Mouse (Mus musculus): ENCODE measurements around the gene Erc2. TPM values are rescaled to one million over a fixed set of nuclear protein-coding genes. Genes with fewer than 3 reads are reported as not detected.

Erc2 gene
- polyA plus RNA-seq, 2 experiments = 4.9 to 6.5 TPM

DNA sequence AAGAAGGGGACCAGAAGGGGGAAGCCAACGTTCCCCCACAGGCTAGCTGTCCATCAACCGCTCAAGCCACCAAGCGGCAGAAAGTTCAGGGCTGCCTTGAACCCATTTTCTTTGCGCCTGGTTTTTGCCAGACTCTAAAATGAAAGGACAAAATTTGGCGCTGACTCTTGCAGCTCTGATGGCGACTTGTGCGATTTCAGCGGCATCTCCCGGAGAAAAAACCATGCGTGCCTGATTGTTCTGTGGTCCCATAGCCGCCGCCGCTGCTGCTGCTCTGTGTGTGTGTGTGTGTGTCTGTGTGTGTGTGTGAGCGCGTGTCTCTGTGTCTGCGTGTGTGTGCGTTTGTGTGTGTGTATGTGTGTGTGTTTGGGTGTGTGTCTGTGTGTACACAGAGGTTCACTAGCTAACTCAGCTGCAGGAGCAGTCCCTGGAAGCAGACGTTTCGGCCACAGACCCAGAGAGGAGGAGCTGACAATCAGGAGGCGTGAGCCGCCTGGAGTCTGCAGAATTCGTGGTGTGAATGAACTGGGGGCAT, 882.9 kb downstream of the Erc2 start:
- peak overlapping the region; percentile 82 for H3K4me2 ChIP-seq (replicated peaks; ENCODE audit: low read depth, low read length, severe bottlenecking)
- no peaks in the 10 kb centered on the region for H3K27me3 ChIP-seq (ENCODE audit: control insufficient read depth, insufficient read depth, low read length)
- under 1% methylated on average over 21 of the region's 22 CpGs for WGBS
- peak overlapping the region; percentile 98 for H3K9ac ChIP-seq (ENCODE audit: low read depth, low read length, severe bottlenecking)
- peak overlapping the region; percentile 99 for H3K27ac ChIP-seq (replicated peaks; ENCODE audit: low read depth, low read length)
- H3K36me3 ChIP-seq (ENCODE audit: control insufficient read depth, insufficient read depth, low read length) = peaks cover 18% of the 10 kb centered on the region
- no peaks in the 10 kb centered on the region for H3K9me3 ChIP-seq (ENCODE audit: control insufficient read depth, low read length)
- peak overlapping the region; percentile 87 for H3K4me3 ChIP-seq (replicated peaks; ENCODE audit: low read length)
- H3K4me1 ChIP-seq (ENCODE audit: control insufficient read depth, insufficient read depth, low read length) = peaks cover 18% of the 10 kb centered on the region
- ATAC-seq (ENCODE audit: low FRiP score, low read depth) (peak; percentile 30; the same call in 1 of the 2 replicates), DNase-seq (ENCODE audit: low spot score) (peak; percentile 75)
- 0 out of 2 replicates have a peak, but pooled peaks have one; percentile 28 for TF ChIP-seq POLR2A (IDR thresholded peaks at IDR 0.05; ENCODE audit: borderline replicate concordance, extremely low read depth, insufficient read depth, insufficient read length)

DNA sequence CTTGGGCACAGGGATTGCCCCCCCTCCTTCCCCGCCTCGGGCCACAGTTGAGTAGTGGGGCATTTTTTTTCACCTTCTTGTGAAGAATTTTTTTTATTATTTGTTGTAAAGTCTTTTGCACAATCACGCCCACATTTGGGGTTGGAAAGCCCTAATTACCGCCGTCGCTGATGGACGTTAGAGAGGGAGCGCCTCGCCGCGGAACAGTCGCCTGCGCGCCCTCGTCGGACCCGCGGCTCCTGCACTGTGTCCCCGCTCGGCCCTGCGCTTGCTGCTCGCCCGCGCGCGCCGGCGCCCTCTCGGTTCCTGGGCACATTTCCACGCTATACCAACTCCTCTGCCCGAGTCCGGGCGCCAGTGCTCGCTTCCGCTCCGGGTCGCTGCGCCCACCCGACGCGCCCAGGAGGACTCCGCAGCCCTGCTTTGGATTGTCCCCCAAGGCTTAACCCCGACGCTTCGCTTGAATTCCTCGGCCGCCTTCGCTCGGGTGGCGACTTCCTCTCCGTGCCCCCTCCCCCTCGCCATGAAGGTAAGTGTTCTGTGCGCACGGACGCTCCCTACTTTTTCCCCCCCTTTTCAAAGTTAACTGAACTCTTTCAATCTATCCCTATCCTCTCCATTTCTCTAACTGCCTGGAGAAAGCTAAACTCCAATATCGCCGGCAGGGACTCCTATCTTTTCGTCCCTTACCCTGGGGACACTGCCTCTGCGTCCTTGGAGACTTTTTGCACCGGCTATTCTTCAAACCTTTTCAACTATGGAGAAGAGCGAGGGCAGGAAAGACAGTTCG, 883.6 kb downstream of the Erc2 start:
- Histone ChIP-seq H3K4me1 (ENCODE audit: control insufficient read depth, insufficient read depth, low read length) (peaks cover 18% of the 10 kb centered on the region), H3K27ac (replicated peaks; ENCODE audit: low read depth, low read length) (peak overlapping the region; percentile 99), H3K4me2 (replicated peaks; ENCODE audit: low read depth, low read length, severe bottlenecking) (peak overlapping the region; percentile 82), H3K36me3 (ENCODE audit: control insufficient read depth, insufficient read depth, low read length) (peaks cover 25% of the 10 kb centered on the region), H3K9me3 (ENCODE audit: control insufficient read depth, low read length) (no peaks in the 10 kb centered on the region), H3K27me3 (ENCODE audit: control insufficient read depth, insufficient read depth, low read length) (no peaks in the 10 kb centered on the region), H3K4me3 (replicated peaks; ENCODE audit: low read length) (peak overlapping the region; percentile 87), H3K9ac (ENCODE audit: low read depth, low read length, severe bottlenecking) (peak overlapping the region; percentile 98)
- DNase-seq (ENCODE audit: low spot score) (no peak), ATAC-seq (ENCODE audit: low FRiP score, low read depth) (no peak)
- no peak for TF ChIP-seq POLR2A (IDR thresholded peaks at IDR 0.05; ENCODE audit: borderline replicate concordance, extremely low read depth, insufficient read depth, insufficient read length)
- WGBS = under 1% methylated on average over 62 of the region's 62 CpGs

DNA sequence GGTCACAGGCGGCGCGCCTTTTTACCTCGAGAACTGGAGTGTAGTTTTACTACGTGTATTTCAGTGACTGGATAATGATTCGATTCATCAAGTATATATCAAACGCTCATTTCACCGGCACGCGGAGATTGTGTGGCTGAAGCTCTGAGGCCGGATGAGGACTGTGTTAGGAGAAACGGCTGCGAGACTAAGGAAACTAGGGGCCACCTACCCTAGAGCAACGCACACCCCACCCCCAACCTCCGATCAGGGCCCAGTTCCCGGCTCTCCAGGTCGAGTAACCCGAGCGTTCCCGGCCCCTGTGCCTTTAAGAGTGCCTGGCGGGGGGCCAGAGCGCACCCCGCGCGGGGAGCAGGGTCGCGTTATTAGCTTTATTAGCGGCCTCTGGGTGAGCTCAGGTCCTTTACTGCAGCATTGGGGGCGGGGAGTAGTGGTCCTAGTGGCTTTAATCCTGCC, 884.2 kb downstream of the Erc2 start:
- Histone ChIP-seq H3K27ac (replicated peaks; ENCODE audit: low read depth, low read length) (peak overlapping the region; percentile 99), H3K9ac (ENCODE audit: low read depth, low read length, severe bottlenecking) (peak overlapping the region; percentile 98), H3K36me3 (ENCODE audit: control insufficient read depth, insufficient read depth, low read length) (peaks cover 27% of the 10 kb centered on the region), H3K9me3 (ENCODE audit: control insufficient read depth, low read length) (no peaks in the 10 kb centered on the region), H3K4me1 (ENCODE audit: control insufficient read depth, insufficient read depth, low read length) (peaks cover 14% of the 10 kb centered on the region), H3K4me2 (replicated peaks; ENCODE audit: low read depth, low read length, severe bottlenecking) (peak overlapping the region; percentile 82), H3K4me3 (replicated peaks; ENCODE audit: low read length) (peak overlapping the region; percentile 87), H3K27me3 (ENCODE audit: control insufficient read depth, insufficient read depth, low read length) (no peaks in the 10 kb centered on the region)
- under 1% methylated on average over 29 of the region's 29 CpGs for WGBS
- TF ChIP-seq POLR2A (IDR thresholded peaks at IDR 0.05; ENCODE audit: borderline replicate concordance, extremely low read depth, insufficient read depth, insufficient read length) = no peak
- ATAC-seq (ENCODE audit: low FRiP score, low read depth) = 0 out of 2 replicates have a peak, but pooled peaks have one; percentile 14
- DNase-seq (ENCODE audit: low spot score) = peak; percentile 84

DNA sequence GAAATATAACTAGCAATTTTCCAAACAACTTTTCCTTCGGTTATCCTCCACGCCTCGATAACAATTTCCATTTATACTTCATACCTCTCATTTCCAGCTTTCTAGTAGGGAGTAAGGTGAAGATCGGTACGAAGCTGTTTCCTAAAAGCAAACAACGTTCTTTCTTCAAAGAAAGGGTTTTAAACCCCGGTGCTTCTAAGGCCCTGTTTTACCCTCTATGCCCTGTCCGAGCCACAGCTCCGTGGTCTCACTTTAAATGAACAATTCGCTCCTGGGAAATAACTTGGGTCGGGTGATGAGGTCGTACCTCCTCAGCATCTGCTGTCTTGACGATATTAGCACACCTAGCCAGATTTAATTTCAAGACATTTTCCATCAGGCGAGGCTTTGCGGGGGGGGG, 884.8 kb downstream of the Erc2 start:
- peak overlapping the region; percentile 82 for H3K4me2 ChIP-seq (replicated peaks; ENCODE audit: low read depth, low read length, severe bottlenecking)
- H3K4me3 ChIP-seq (replicated peaks; ENCODE audit: low read length) = peak overlapping the region; percentile 87
- no peak for DNase-seq (ENCODE audit: low spot score)
- no peak for ATAC-seq (ENCODE audit: low FRiP score, low read depth)
- H3K4me1 ChIP-seq (ENCODE audit: control insufficient read depth, insufficient read depth, low read length) = peaks cover 11% of the 10 kb centered on the region
- under 1% methylated on average over 15 of the region's 15 CpGs for WGBS
- peak overlapping the region; percentile 99 for H3K27ac ChIP-seq (replicated peaks; ENCODE audit: low read depth, low read length)
- peaks cover 30% of the 10 kb centered on the region for H3K36me3 ChIP-seq (ENCODE audit: control insufficient read depth, insufficient read depth, low read length)
- no peaks in the 10 kb centered on the region for H3K27me3 ChIP-seq (ENCODE audit: control insufficient read depth, insufficient read depth, low read length)
- H3K9ac ChIP-seq (ENCODE audit: low read depth, low read length, severe bottlenecking) = peak overlapping the region; percentile 98
- TF ChIP-seq POLR2A (IDR thresholded peaks at IDR 0.05; ENCODE audit: borderline replicate concordance, extremely low read depth, insufficient read depth, insufficient read length) = 0 out of 2 replicates have a peak, but pooled peaks have one; percentile 15
- H3K9me3 ChIP-seq (ENCODE audit: control insufficient read depth, low read length) = no peaks in the 10 kb centered on the region

DNA sequence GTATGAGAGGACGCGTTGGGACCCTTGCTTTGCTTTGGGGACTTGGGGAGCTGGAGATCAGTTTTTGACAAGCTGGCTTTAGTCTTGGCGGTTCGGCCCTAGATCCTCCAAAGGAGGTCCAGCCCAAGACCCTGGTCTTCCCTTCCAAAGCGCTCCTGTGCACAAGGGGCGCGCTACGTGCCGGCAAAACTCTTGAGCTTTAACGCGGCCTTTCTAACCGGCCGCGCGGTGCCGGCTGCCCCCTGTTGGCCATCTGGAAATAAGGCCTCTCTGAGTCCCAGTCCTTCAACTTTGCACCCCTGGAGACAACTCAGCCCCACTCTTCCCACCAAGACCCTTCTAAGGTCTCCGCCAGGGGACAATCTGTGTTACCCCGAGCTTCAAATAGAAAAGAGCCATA, 885.2 kb downstream of the Erc2 start:
- Histone ChIP-seq H3K27me3 (ENCODE audit: control insufficient read depth, insufficient read depth, low read length) (no peaks in the 10 kb centered on the region), H3K4me1 (ENCODE audit: control insufficient read depth, insufficient read depth, low read length) (peaks cover 8% of the 10 kb centered on the region), H3K27ac (replicated peaks; ENCODE audit: low read depth, low read length) (peak overlapping the region; percentile 99), H3K36me3 (ENCODE audit: control insufficient read depth, insufficient read depth, low read length) (peaks cover 34% of the 10 kb centered on the region), H3K9me3 (ENCODE audit: control insufficient read depth, low read length) (no peaks in the 10 kb centered on the region), H3K9ac (ENCODE audit: low read depth, low read length, severe bottlenecking) (peak overlapping the region; percentile 98), H3K4me2 (replicated peaks; ENCODE audit: low read depth, low read length, severe bottlenecking) (peak overlapping the region; percentile 82), H3K4me3 (replicated peaks; ENCODE audit: low read length) (peak overlapping the region; percentile 87)
- under 1% methylated on average over 18 of the region's 18 CpGs for WGBS
- peak; percentile 90 for DNase-seq (ENCODE audit: low spot score)
- no peak for TF ChIP-seq POLR2A (IDR thresholded peaks at IDR 0.05; ENCODE audit: borderline replicate concordance, extremely low read depth, insufficient read depth, insufficient read length)
- peak; percentile 17; the same call in 1 of the 2 replicates for ATAC-seq (ENCODE audit: low FRiP score, low read depth)

Data from limb, embryonic 14.5 days (tissue).